Mouse (Mus musculus): ENCODE data around the gene Cadm2. TPM values are rescaled to one million over a fixed set of nuclear protein-coding genes. Genes with fewer than 3 reads are reported as not detected.

The Cadm2 gene
- polyA plus RNA-seq, 1 experiment, result not detected

GRCm38 (mm10) chr16:66959146-66959545, 661.6 kb downstream of the Cadm2 start:
- H3K36me3 ChIP-seq (ENCODE audit: control insufficient read depth, insufficient read depth), result no peaks in the 10 kb centered on the region
- no peak for TF ChIP-seq CEBPB (IDR thresholded peaks at IDR 0.05; ENCODE audit: low read depth)
- no peak for TF ChIP-seq MYOG (IDR thresholded peaks at IDR 0.05; ENCODE audit: control insufficient read depth, extremely low read depth, insufficient read length)
- TF ChIP-seq USF1 (IDR thresholded peaks at IDR 0.05; ENCODE audit: low read depth), result no peak
- no peak for TF ChIP-seq MAX (IDR thresholded peaks at IDR 0.05)
- TF ChIP-seq MYOD1 (IDR thresholded peaks at IDR 0.05; ENCODE audit: control insufficient read depth, insufficient read length, low read depth), result no peak
- TF ChIP-seq FOSL1 (IDR thresholded peaks at IDR 0.05; ENCODE audit: insufficient read depth, low read length, poor library complexity, severe bottlenecking), result no peak
- no peak for TF ChIP-seq CTCF (IDR thresholded peaks at IDR 0.05; ENCODE audit: control insufficient read depth, insufficient read depth, insufficient read length)
- H3K79me3 ChIP-seq (ENCODE audit: low read depth), result no peaks in the 10 kb centered on the region
- H3K27me3 ChIP-seq (ENCODE audit: control insufficient read depth, insufficient read depth, insufficient read length), result no peaks in the 10 kb centered on the region
- no peak overlapping the region for H3K4me3 ChIP-seq (ENCODE audit: insufficient read depth, poor library complexity, severe bottlenecking)
- H3ac ChIP-seq (ENCODE audit: control insufficient read depth, insufficient read length, low read depth), result no peak overlapping the region
- no peaks in the 10 kb centered on the region for H3K79me2 ChIP-seq (ENCODE audit: control insufficient read depth, insufficient read depth)

- TF ChIP-seq MYOG (IDR thresholded peaks at IDR 0.05; ENCODE audit: control insufficient read depth, extremely low read depth, insufficient read length) (no peak), FOSL1 (IDR thresholded peaks at IDR 0.05; ENCODE audit: insufficient read depth, low read length, poor library complexity, severe bottlenecking) (no peak), MAX (IDR thresholded peaks at IDR 0.05) (no peak), CTCF (IDR thresholded peaks at IDR 0.05; ENCODE audit: control insufficient read depth, insufficient read depth, insufficient read length) (no peak), CEBPB (IDR thresholded peaks at IDR 0.05; ENCODE audit: low read depth) (no peak), USF1 (IDR thresholded peaks at IDR 0.05; ENCODE audit: low read depth) (no peak), MYOD1 (IDR thresholded peaks at IDR 0.05; ENCODE audit: control insufficient read depth, insufficient read length, low read depth) (no peak)
- Histone ChIP-seq H3K4me3 (ENCODE audit: insufficient read depth, poor library complexity, severe bottlenecking) (no peak overlapping the region), H3K79me2 (ENCODE audit: control insufficient read depth, insufficient read depth) (no peaks in the 10 kb centered on the region), H3K79me3 (ENCODE audit: low read depth) (no peaks in the 10 kb centered on the region), H3K36me3 (ENCODE audit: control insufficient read depth, insufficient read depth) (no peaks in the 10 kb centered on the region), H3K27me3 (ENCODE audit: control insufficient read depth, insufficient read depth, insufficient read length) (no peaks in the 10 kb centered on the region), H3ac (ENCODE audit: control insufficient read depth, insufficient read length, low read depth) (no peak overlapping the region)
These were observed 664.8 kb downstream of the Cadm2 start for GRCm38 (mm10) chr16:66955876-66956275.

- H3ac ChIP-seq (ENCODE audit: control insufficient read depth, insufficient read length, low read depth), result no peak overlapping the region
- H3K4me3 ChIP-seq (ENCODE audit: insufficient read depth, poor library complexity, severe bottlenecking), result no peak overlapping the region
- no peaks in the 10 kb centered on the region for H3K36me3 ChIP-seq (ENCODE audit: control insufficient read depth, insufficient read depth)
- no peaks in the 10 kb centered on the region for H3K79me2 ChIP-seq (ENCODE audit: control insufficient read depth, insufficient read depth)
- H3K27me3 ChIP-seq (ENCODE audit: control insufficient read depth, insufficient read depth, insufficient read length), result no peaks in the 10 kb centered on the region
- no peak for TF ChIP-seq USF1 (IDR thresholded peaks at IDR 0.05; ENCODE audit: low read depth)
- no peak for TF ChIP-seq CEBPB (IDR thresholded peaks at IDR 0.05; ENCODE audit: low read depth)
- no peaks in the 10 kb centered on the region for H3K79me3 ChIP-seq (ENCODE audit: low read depth)
These were observed 684.4 kb downstream of the Cadm2 start for GRCm38 (mm10) chr16:66936332-66936731.

- Histone ChIP-seq H3K4me3 (ENCODE audit: insufficient read depth, poor library complexity, severe bottlenecking) (no peak overlapping the region), H3K27me3 (ENCODE audit: control insufficient read depth, insufficient read depth, insufficient read length) (no peaks in the 10 kb centered on the region), H3K79me3 (ENCODE audit: low read depth) (no peaks in the 10 kb centered on the region), H3K79me2 (ENCODE audit: control insufficient read depth, insufficient read depth) (no peaks in the 10 kb centered on the region), H3ac (ENCODE audit: control insufficient read depth, insufficient read length, low read depth) (no peak overlapping the region), H3K36me3 (ENCODE audit: control insufficient read depth, insufficient read depth) (no peaks in the 10 kb centered on the region)
- no peak for TF ChIP-seq CEBPB (IDR thresholded peaks at IDR 0.05; ENCODE audit: low read depth)
- TF ChIP-seq MAX (IDR thresholded peaks at IDR 0.05), result no peak
- no peak for TF ChIP-seq MYOD1 (IDR thresholded peaks at IDR 0.05; ENCODE audit: control insufficient read depth, insufficient read length, low read depth)
- no peak for TF ChIP-seq USF1 (IDR thresholded peaks at IDR 0.05; ENCODE audit: low read depth)
- TF ChIP-seq CTCF (IDR thresholded peaks at IDR 0.05; ENCODE audit: control insufficient read depth, insufficient read depth, insufficient read length), result no peak
- no peak for TF ChIP-seq FOSL1 (IDR thresholded peaks at IDR 0.05; ENCODE audit: insufficient read depth, low read length, poor library complexity, severe bottlenecking)
- no peak for TF ChIP-seq MYOG (IDR thresholded peaks at IDR 0.05; ENCODE audit: control insufficient read depth, extremely low read depth, insufficient read length)
These were observed 695.2 kb downstream of the Cadm2 start for GRCm38 (mm10) chr16:66925517-66925916.

GRCm38 (mm10) chr16:66922753-66923152, 698.0 kb downstream of the Cadm2 start:
- Histone ChIP-seq H3K27me3 (ENCODE audit: control insufficient read depth, insufficient read depth, insufficient read length) (no peaks in the 10 kb centered on the region), H3K79me3 (ENCODE audit: low read depth) (no peaks in the 10 kb centered on the region), H3K36me3 (ENCODE audit: control insufficient read depth, insufficient read depth) (no peaks in the 10 kb centered on the region), H3K79me2 (ENCODE audit: control insufficient read depth, insufficient read depth) (no peaks in the 10 kb centered on the region), H3ac (ENCODE audit: control insufficient read depth, insufficient read length, low read depth) (no peak overlapping the region), H3K4me3 (ENCODE audit: insufficient read depth, poor library complexity, severe bottlenecking) (no peak overlapping the region)
- no peak for TF ChIP-seq MAX (IDR thresholded peaks at IDR 0.05)
- no peak for TF ChIP-seq CEBPB (IDR thresholded peaks at IDR 0.05; ENCODE audit: low read depth)
- no peak for TF ChIP-seq CTCF (IDR thresholded peaks at IDR 0.05; ENCODE audit: control insufficient read depth, insufficient read depth, insufficient read length)
- TF ChIP-seq FOSL1 (IDR thresholded peaks at IDR 0.05; ENCODE audit: insufficient read depth, low read length, poor library complexity, severe bottlenecking), result no peak
- no peak for TF ChIP-seq MYOD1 (IDR thresholded peaks at IDR 0.05; ENCODE audit: control insufficient read depth, insufficient read length, low read depth)
- no peak for TF ChIP-seq MYOG (IDR thresholded peaks at IDR 0.05; ENCODE audit: control insufficient read depth, extremely low read depth, insufficient read length)
- no peak for TF ChIP-seq USF1 (IDR thresholded peaks at IDR 0.05; ENCODE audit: low read depth)

- H3K4me3 ChIP-seq (ENCODE audit: insufficient read depth, poor library complexity, severe bottlenecking), result no peak overlapping the region
- TF ChIP-seq CTCF (IDR thresholded peaks at IDR 0.05; ENCODE audit: control insufficient read depth, insufficient read depth, insufficient read length) (no peak), MYOG (IDR thresholded peaks at IDR 0.05; ENCODE audit: control insufficient read depth, extremely low read depth, insufficient read length) (no peak), MAX (IDR thresholded peaks at IDR 0.05) (no peak), MYOD1 (IDR thresholded peaks at IDR 0.05; ENCODE audit: control insufficient read depth, insufficient read length, low read depth) (no peak), FOSL1 (IDR thresholded peaks at IDR 0.05; ENCODE audit: insufficient read depth, low read length, poor library complexity, severe bottlenecking) (no peak), CEBPB (IDR thresholded peaks at IDR 0.05; ENCODE audit: low read depth) (no peak), USF1 (IDR thresholded peaks at IDR 0.05; ENCODE audit: low read depth) (no peak)
- no peak overlapping the region for H3ac ChIP-seq (ENCODE audit: control insufficient read depth, insufficient read length, low read depth)
- no peaks in the 10 kb centered on the region for H3K79me2 ChIP-seq (ENCODE audit: control insufficient read depth, insufficient read depth)
- H3K36me3 ChIP-seq (ENCODE audit: control insufficient read depth, insufficient read depth), result no peaks in the 10 kb centered on the region
- no peaks in the 10 kb centered on the region for H3K27me3 ChIP-seq (ENCODE audit: control insufficient read depth, insufficient read depth, insufficient read length)
- no peaks in the 10 kb centered on the region for H3K79me3 ChIP-seq (ENCODE audit: low read depth)
These were observed 699.2 kb downstream of the Cadm2 start for GRCm38 (mm10) chr16:66921414-66921915.

Data from C2C12 (cell line).